Mouse (Mus musculus): ENCODE data around the gene Frmd4b.

The Frmd4b gene

DNA sequence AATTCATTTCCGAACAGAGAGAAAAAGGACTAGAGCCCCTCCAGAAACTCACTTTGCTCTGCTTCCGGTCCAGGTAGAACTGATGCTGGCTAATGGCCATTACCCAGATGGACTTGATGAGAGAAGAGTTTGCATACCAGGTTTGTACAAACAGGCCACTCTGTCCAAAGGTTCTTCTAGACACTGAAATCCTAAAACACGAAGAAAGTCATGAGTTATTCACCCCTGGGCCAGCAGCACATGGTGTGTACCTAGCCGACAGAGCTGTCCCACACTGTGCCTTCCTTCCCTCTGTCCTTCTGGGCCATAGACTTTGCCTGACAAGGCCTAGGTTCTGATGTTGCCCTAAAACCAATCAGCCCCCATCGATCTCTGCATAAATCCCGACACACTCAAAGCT is 308.8 kb downstream of the Frmd4b start:
- DNase-seq, result no peak

DNA sequence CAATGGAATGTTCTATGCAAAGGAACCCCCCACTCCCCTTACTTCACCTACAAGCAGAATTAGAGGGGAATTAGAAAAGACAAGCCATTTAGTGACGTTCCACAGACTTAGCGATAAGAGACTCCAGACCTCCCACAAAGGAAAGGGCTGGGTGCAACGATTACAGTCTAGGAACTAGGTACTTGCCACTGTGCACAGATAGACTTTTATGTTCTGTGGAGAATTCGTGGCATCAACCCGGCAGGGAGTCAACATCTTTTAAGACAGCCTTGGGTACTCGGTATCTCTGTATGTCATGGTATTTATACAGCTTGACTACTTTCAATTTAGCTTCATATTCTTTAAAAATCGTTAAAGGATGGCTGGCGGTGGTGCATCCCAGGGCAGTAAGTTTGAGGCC is 310.1 kb downstream of the Frmd4b start:
- DNase-seq, result no peak

DNA sequence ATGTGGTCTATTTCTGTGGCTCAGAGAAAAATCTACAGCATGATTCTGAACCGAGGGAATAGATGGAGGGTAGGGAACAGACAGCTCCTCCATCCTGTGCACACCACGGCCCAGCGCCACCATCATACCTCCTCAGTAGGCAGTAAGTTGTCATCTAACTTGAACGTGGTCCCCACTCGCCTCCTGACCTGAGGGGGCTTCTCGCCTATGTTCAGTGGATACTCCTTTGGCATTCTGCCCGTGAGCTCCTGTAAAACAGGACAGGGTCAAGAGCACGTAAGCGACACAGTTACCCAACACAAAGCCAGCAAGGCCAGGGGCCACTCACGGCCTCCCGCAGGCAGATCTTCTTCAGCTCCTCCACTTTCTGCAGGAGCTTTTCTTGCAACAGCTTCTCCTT is 311.0 kb downstream of the Frmd4b start:
- DNase-seq, result no peak

DNA sequence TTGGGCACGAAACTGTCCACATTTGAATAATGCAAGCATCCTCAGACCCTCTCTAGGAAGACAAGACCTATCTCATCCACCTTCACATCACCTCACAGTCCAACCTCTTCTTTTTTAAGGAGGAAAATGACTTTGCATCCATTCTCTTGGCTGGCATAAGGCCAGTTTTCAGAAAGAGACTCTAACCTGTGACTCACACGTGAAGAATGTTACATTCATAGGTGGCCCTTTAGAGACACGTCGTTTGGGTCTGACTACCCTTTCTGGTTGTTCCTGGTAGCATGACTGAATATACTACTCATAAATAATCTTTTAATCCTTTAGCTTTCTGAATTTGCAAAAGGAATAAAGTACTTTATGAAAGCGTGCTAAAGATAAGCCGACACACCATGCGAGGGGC is 311.9 kb downstream of the Frmd4b start:
- no peak for DNase-seq

DNA sequence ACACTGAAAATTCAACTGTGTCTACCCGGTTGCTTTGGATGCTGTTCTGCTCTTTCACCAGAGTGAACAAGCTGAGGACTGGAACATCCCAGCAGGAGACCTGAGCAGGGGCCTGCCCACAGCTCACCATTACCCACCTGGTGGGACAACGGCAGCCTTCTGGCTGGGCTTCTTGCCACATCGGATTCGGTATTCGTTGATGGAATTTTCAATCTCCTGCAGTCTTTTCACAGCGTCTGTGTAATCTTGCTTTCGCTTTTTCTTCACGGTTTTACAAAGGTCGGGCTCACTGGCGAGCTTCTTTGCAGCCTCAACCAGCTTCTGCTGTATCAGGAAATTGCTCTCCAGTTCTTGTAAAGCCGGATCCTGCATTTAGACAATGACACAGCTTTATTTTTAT is 312.3 kb downstream of the Frmd4b start:
- peak; percentile 13 for DNase-seq

DNA sequence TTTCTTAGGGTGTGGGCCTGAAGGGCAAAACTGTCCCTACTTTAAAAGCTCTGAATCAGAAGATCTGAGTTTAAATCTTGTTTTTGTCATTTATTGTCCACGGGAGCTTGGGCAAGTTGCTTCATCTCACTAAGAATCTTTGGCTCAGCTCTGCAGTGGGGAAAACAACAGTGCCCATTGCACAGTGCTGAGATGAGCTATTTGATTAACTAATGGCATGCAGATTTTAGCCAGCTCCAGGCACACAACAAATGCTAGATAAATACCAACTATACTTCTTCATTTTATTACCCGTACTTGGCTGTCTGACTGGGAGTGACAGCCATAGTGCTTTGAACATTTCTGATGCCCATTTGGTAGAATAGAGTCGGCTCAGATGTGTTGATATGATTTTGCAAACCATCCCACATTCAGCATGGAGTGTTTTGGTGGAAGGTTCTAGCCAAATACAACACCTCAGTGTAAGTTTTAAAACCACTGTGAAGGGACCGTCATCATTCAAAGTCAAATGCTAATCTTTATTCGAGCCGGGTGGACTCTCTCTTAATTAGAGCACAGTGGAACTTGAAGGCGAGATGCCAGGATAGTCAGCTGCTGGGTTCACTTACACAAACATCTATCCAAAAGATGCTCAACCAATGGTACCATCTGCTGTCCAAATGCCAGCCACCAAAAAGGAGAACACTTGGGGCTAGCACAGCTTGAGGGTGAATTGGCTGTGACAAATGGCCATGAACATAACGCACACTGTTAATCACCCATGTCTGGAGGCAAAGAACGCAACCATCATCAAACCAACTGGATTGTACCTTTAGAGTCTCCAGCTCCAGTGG is 313.8 kb downstream of the Frmd4b start:
- no peak for DNase-seq

DNA sequence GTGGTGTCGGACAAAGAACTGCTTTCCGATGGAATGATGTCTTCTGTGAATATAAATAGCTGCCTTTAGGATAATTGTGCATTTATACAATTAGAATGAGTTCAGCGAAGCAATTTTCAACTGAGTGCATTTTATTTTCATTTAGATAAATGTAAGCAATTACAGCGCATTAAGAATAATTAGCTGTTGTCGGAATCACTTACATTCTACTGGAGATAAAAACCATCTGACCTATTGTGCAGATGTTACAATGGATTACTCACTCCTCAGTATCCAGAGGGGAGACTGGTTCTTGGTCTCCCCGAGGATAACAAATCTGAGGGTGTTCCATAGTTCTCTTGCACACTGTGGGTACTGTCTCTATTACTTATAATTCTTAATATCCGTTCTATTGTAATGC is 315.0 kb downstream of the Frmd4b start:
- no peak for DNase-seq

DNA sequence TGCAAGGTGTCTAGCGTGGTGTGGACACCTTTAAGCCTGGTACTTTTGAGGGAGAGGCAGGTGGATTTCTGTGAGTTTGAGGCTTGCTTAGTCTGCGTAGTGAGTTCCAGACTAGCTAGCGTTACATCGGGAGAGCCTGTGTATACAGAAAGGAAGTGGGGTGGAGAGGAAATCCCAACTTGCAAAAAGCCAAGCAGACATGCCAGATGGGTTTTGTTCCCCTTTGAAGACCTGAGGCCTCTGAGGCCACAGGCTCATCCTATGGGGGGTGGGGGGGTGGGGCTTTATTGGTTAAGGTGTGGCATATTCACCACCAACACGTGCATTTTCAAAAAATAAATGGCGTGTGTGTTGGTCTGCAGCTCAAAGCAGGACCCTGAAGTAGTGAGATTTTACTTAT is 316.7 kb downstream of the Frmd4b start:
- no peak for DNase-seq

DNA sequence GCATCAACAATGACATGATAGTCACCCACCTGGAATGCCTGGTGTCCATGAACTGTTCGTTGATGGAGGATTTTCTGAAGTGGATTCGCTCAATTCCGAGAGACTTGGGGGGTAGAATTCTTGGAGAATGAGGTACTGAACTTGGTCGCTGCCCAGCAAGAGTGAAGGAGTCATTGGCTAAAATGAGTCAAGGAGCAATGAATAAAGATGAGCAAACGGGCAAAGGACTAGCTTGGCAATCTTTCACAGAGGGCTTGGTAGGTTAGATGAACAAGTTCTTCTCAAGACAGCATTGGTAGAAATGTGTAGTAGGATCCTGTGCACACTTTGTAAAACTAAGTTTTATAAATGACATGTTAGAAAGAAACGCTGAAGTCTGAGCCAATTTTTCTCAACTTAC is 317.2 kb downstream of the Frmd4b start:
- DNase-seq, result no peak

DNA sequence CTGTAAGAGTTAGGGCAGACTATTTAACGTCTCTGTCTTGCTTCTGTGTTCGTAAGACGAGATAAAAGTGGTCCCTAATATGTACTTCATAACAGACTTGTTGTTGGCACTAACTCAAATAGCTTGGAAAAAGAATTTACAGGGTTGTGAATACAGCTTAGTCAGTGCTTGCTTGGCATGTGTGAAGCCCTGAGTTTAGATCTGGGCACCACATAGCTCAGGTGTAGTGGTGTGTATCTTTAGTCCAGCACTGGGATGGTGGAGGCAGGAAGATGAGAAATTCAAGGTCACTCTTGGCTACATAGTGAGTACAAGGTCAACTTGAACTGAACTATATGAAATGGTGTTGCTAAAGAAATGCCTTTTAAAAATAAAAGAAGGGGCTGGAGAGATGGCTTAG is 320.2 kb downstream of the Frmd4b start:
- DNase-seq, result no peak

DNA sequence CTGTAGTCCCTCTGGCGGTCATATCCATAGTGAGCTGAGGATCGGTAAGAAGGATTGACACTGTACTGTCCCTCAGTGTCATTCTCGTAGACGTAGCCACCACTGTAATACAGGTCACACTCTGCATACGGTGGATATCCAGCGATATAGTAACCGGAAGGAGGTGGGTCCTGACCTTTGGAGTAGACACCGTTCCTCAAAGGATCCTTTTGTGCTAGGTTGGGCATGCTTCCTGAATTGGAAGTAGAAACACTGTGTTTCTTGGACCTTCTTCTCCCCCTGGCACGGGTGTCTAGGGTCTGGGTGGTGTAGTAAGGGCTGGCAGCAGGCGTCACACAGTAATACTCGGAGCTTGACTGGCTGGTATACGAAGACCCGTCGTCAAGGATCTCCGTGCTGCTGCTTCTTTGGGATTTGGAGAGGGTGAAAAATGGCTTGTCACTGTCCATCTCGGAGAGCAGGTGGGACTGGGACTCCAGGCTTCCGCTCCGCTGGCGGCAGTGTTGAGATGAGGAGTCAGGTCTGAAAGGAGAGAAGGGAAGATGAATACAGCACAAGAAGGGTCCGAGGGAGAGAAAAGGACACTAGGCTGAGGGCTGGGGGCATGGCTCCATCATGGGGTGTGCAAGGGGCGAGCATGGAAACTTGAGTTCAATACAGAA is 321.3 kb downstream of the Frmd4b start:
- no peak for DNase-seq

DNA sequence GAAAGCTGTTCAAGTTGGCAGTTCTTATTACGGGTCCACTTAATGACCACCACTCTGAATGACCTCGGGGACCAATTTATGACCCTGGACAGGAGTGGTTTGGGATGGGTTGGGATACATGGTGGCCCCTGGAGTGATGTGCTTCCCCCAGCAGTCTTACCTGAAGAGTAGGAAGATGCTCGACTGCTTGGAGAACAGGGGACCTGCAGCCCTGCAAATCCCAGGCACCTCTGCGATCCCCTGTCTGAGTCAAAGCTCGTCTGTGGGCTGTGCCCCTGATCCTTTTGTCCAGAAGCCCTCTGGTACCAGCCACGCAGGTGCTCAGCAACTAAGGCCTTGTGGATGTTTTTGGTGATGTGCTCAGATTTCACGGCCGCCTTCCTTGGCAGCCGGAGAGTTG is 321.9 kb downstream of the Frmd4b start:
- no peak for DNase-seq

DNA sequence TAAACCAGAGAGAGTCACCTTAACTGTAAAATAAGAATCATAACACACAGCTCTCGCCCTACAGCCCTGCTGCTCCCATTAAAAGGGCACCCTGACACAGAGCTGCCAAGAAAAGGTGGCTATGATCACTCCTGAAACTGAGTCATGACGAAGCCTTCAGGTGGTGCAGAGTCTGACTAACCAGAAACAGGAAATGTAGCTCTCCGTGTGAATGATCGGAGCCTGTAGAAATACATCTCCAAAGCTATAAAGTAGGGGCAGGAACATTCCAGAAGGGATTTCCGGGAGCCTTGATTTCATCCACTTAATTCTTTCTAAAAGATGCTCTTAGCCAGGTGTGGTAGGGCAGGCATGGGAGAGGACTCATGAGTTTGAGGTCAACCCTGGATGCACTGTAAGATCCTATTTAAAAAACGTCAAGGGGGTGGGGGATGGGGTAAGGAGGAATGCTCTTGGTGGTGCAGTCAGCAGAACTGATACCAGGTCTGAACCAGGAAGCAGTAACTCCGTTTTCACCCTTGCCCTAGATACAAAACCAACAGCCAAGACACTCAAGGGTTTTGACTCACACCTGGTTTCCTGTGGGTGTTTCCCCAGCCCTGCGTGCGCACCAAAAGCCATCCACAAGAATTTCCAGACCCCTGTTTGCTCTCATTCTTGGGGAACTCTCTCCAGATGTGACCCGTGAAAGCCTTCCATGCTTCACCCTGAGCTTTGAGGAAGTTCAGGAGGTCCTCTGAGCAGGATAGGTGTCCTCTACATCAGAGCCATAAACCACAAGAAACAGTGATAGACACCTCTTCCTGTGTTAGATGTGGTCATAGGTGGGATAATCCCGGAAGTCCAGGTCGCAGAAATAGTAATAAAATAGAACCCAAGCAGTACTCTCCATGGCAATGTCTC is 323.4 kb downstream of the Frmd4b start:
- DNase-seq, result no peak

DNA sequence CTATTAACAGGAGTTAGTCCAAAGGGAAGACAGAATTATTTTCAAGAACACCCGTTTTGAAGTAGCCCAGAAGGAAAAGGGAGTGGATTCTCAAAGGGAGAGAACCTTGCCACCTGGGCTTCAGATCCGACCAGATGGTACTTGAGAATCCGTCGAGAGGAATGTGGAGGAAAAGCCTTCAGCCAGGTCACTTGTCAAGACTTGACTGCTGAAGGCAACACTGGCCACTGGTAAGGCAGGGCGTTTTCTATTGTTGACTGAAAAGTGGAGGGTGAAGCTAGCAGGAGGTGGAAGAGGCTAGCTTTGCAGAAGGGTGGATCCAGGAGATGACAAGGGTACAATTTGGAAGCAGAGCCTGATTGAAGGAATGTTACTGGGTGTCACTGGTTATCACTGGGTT is 324.4 kb downstream of the Frmd4b start:
- no peak for DNase-seq

DNA sequence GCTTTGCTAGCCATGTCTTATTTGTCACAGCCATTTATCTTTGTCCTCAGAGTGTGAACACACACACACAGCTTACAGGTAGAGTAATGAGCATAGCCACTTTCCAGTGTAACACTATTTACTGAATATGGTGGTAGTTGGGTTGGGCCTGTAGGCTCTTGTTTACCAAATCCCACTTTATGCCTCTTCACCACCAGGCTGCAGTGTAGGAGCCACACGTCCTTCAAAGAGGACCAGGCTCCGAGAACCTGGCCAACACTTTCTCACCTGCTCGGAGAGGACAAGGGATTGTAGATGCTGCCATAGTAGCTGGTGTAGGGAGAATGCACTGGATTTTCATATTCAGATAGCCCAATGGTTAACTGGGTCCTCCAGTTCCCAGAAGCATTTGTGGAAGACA is 325.2 kb downstream of the Frmd4b start:
- DNase-seq, result no peak

DNA sequence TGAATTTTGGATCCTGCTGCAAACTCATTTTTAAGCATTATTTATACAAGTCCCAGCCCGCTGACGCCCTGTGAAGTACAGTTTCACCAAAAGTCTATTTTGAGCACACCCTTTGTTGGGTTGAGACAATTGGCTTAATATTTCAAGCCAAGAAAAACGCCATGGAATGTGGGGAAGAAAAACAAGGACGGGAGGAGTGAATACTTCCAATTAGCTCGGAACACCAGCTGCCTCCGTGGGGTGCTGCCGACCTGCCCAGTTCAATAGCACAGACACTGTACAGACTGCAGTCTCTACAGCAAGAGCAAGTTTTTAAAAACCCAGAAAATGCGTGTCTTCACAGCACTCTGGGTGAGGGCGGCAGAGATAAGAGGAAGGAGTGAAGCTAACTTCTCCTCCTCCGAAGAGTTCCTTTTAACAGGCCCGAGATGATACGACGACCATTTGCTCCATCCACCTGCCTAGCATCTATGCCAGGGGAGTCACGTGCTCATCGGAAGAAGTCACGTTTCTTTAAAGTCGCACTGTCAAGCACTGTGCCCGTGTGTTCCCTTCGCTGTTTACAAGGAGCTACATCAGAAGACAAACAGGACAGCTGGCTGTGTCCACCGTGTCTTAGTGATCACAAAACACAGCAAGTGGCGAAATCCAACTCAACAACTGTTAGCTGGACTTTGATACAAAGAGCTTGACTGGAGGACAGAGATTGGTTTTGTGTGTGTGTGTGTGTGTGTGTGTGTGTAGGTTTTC is 326.0 kb downstream of the Frmd4b start:
- no peak for DNase-seq

DNA sequence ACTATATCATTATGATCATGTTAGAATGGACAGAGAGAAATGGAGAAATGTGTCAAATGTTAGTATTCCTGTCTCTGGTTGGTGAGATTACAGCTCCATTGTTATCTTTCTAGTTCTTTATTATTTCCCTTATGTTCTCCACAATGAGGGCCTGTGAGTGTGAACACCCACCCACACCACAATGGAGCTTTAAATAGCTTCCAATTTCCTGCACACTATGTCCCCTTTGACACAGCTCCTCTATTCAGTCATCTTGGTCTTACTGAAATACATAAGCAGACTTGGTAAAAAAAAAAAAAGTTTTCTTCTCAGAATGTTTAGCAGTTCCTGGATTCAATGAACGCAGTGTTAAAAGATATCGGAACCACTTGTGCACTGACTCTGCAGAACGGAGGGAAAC is 326.7 kb downstream of the Frmd4b start:
- DNase-seq, result no peak

DNA sequence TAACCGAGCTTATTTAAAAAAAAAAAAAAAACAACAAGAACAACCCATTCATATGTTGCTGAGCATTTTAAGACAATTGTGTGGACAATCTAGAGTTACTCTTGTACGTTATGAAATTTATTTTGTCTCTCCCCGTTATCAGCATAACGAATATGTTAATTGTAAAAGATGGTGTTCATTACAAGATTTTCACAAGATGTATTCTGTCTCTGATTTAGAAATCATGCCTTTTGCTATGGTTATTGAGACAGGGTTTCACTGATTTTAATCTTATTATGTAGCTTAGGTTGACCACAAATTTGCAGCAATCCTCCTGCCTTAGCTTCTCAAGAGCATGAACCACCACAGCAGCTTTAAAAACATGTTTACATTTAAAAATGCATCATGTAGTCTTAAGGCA is 327.5 kb downstream of the Frmd4b start:
- DNase-seq, result no peak

DNA sequence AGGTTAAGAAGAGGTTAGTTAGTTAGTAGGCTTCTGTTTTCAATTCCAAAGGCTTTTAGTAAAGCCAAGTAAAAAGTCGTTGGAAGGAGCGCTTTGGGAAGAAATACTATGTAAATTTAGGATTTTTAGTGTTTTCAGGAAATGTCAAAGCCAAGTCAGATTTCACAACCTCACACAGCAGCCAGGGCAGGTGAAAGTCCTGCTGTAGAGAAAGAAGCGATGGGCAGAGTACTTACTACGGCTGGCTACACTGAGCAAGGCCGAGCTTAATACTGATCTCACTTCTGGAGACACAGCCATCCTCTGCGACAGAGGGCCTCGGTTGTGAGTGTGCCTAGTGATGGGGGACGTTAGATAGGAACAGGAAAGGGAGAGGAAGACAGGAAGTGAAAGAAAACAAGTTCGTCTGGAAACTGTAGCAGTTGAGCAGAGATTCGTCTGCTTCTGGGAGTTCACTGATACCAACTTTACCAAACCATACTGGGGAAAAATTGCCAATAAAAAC is 328.0 kb downstream of the Frmd4b start:
- no peak for DNase-seq

DNA sequence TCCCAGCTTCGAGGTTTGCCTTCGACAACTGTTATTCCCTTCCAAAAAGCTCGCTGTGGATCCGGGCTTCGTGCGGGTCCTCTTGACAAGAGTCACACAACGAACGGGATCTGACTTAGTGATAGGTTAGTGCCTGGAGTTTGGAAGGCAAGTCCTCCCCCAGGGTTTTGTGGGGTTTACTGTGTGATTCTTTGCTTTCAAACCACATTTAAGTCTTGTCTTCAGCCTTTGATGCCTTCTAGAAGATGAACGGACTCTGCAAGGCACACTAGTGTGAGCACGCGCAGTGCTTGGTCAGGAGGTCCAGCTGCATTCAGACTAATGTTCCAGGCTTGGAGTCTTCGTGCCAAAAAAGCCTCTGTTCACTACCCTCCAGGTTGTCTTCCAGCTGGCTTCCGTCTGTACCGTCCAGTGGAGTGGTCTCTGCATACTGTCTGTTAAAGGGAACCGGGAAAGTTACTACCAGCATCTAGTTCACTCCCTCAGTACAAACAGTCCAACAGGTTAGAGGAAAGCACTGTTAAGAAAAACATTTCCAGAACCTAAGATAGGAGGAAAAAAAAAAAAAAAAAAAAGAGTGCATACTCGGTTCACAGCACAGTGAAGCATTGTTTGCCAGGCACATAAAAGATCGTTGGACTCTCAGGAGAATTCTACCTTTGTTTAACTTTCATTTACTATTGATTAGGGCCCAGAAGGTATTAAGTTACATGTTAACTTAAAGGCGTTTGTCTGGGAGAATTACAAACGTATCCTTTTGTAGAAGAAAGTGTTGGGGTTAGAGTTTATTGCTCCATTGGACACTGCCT is 329.1 kb downstream of the Frmd4b start:
- DNase-seq, result no peak

DNA sequence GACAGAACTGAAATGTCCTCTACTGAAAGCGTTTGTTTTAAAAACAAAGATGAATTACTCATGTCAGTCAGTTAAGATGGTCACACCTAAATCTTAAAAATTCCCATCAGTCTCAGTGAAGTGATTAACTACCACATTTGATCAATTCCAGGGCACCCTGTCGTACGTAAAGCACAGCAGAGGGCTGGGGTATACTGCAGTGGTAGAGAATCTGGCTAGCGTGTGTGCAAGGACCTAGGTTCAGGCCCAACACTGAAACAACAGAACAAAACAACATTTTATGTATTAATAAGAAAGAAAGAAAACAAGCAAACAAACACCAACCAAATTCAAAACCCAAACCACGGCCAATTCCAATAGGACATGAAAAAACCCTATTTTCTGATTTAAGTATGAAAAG is 331.0 kb downstream of the Frmd4b start:
- DNase-seq, result no peak

DNA sequence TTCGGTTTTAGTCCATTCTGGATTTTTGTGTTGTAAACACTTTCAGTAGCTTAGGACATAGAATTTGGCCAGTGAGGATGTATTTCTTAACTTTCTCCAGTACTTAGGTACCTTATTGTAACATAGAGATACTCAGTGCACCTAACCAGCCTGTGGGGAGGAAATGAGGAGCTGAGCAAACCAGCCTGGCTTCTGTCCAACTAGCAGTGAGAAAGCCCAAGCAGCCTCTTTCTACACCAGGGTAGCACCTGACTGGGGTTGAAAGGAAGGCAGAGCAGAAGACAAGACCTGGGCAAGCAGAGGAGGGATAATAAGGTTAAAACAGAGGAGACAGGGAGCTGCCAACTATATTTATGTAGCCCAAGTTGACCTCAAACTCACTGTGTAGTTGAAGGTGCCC is 333.7 kb downstream of the Frmd4b start:
- DNase-seq, result no peak
